Mouse (Mus musculus) Muller cell, postnatal 12 days (primary cell): ENCODE results near the gene Hist1h3i.

Experiments used
- DNase-seq: peaks from one replicate; pipeline ENCODE4 v3.0.0-alpha.2; 2015; ENCODE audit errors: inconsistent ontology term

Hist1h3i gene

GRCm38 (mm10) chr13:21734010-21734905 is 48.9 kb downstream of the Hist1h3i start:
- DNase-seq = peak; percentile 81

- DNase-seq = no peak
Measured at GRCm38 (mm10) chr13:21733466-21733865, 49.7 kb downstream of the Hist1h3i start.
